Mouse (Mus musculus) G1E (cell line): Measurements from ENCODE around the gene Gys2.

Source experiments
- CTCF ChIP-seq: IDR thresholded peaks from 2 replicates; pipeline ENCODE4 v1.5.1; 2012; ENCODE audit warnings: low read depth, low read length, inconsistent platforms, mixed read lengths
- GATA1 ChIP-seq: IDR thresholded peaks from 2 replicates; pipeline ENCODE4 v1.6.1; 2012; ENCODE audit warnings: borderline replicate concordance, low read length, inconsistent platforms, mixed read lengths

GRCm38 (mm10) chr6:142453311-142453710 is 19.6 kb downstream of the Gys2 start:
- TF ChIP-seq CTCF, result no peak
- no peak for TF ChIP-seq GATA1
